Mouse (Mus musculus) adipose tissue, adult 10 weeks (tissue): ENCODE data around the gene Zfp282. TPM values are rescaled to one million over a fixed set of nuclear protein-coding genes. Genes with fewer than 3 reads are reported as not detected.

Source experiments
- polyA plus RNA-seq: library from polyadenylated mRNA; stranded (reverse); fragments of 350-450 nt; fragmentation: Illumina TruSeq; extraction: RNeasy Lipid Tissue Mini Kit (QIAGEN cat#74804); gene quantifications from one replicate; pipeline ENCODE4 v1.2.3, GENCODE M21; 2014; ENCODE audit warnings: low read depth, low replicate concordance

The Zfp282 gene
- 5.0 TPM for polyA plus RNA-seq

DNA sequence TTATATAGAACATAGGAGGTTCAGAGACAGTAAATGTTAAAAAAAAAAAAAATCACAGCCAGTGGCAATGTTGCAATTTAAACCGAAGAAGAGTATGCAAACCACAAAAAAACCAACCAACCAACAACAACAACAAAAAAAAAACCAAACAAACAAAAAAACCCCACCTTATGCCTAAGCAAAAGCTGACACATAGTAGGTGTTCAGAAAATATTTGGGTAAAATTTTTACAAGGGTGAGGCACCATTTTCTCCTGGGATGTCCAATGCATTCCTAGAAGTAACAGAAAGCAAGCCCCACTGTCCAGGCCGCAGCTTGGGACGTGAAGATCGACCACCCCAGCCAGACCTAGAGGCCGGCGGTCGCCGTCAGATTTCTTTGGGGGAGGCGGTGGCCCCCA, at the start of gene Zfp282:
TSS of gene Zfp282 (plus strand) at position 147 of the 400 bp plus-strand sequence.

DNA sequence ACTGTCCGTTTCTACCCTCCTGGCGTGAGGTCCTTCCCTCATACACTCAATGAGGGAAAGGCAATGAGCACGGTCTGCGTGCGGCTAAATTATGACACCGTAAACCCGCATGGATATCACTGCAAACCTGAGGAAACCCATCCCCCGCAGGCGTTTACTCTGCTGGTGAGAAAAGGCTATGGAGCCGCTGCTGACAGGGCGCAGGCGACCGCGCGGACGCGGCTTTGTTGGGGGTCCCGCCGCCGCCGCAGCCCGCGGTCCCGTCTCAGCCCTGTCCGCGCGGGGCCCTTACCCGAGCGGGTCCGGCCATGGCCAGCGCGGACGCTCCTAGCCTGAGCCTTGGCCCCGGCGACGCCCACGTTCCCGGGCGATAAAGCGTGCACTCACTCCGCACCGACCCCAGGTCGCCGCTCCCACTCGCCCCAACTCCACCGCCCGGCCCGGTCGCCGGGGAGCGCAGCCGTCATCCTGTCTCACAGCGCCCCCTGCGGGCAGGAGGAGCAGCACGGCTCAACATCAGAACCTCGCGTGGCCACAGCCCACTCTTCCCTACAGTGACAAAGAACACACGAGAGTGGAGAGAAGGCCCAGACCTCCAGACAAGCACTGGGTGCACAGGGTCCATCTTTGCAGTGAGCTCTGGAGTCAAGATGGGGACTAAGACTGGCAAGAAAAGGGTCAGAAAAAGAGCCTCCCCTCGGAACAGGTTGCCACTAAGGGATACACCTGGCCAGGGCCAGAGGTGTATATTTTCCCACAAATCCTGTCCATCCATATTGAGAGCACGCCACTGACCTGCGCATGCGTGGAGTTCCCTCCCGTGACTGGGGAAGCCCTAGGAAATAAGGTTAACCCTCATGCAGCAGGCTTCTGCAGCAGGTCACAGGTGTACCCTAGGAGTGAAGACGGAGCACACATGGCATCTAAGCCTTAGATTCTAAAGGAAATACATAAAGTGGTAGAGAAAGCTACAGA, 46.6 kb upstream of the Zfp282 start, which contains the start of gene Zfp786:
TSS of gene Zfp786 (minus strand) at position 764 of the 975 bp plus-strand sequence.

GRCm38 (mm10) chr6:47835482-47835983, 41.5 kb upstream of the Zfp282 start, which contains the start of gene Zfp398:
Zfp398 (plus strand) TSS chr6:47835661.

GRCm38 (mm10) chr6:47920447-47921340, 43.7 kb downstream of the Zfp282 start, which contains the start of gene Zfp212:
Zfp212 (plus strand) TSS chr6:47920476.

DNA sequence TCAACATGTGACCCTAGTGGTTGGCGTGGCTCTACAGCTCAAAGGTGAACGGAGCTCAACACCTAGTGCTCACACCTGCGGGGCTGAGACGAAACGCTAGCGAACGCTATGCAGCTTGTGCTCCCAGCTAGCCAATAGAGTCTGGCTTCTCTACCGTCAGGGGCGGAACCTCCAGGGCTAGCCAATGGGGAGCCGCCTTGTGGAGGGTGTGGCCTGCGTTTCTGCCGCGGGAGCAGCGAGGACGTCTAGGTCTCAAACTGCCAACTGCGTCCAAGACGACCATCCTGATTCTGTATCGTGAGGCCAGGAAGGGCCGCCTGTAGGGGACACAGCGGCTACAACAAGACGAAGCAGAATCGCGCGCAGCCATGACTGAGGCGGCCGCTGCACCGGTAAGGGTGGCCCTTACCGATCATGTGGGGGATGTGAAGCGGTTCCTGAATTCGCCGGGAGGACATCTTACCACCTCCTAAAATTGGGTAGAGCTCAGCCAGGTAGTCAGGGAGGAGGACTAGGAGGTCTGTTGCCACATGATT, 76.3 kb downstream of the Zfp282 start, which contains the start of gene Zfp956:
TSS of gene Zfp956 (plus strand) at position 200 of the 536 bp plus-strand sequence.

Other genes with a start within 250 kb of the Zfp282 start
- 280 TPM for gene Pdia4, start 63.8 kb upstream of the Zfp282 start, polyA plus RNA-seq
- 0.77 TPM for gene Zfp786, start 46.3 kb upstream of the Zfp282 start, polyA plus RNA-seq
- gene Zfp398, start 41.5 kb upstream of the Zfp282 start, polyA plus RNA-seq: 6.2 TPM
- 11.7 TPM for gene Zfp212, start 43.3 kb downstream of the Zfp282 start, polyA plus RNA-seq
- 11.9 TPM for gene Zfp956, start 76.2 kb downstream of the Zfp282 start, polyA plus RNA-seq
- gene Zfp777, start 171.7 kb downstream of the Zfp282 start, polyA plus RNA-seq: 19.3 TPM
- gene Zfp746, start 209.4 kb downstream of the Zfp282 start, polyA plus RNA-seq: 13.9 TPM